ENCODE assay signal across 11 mouse cellular contexts in the genomic region with DNA sequence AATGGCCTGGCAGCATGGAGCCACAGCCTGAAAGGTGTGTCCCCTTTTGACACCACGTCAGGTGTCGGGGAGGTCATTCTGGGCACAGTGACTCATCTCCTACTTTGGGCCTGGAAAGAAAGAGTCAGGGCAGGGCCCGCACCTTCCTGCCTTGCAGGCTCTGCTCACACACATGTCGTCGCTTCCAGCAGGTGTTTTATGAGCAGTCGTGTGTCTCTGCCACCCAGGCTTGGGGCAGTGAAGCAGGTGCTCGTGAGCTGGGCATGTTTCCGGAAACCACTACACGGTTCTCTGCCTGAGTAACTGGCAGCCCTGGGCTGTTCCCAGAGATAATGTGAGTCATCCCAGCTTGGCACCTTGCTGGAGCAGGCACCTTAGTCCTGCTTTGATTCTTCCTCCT. TPM values are rescaled to one million over a fixed set of nuclear protein-coding genes. Genes with fewer than 3 reads are reported as not detected.
DNase-seq lines count a peak whose midpoint lies in the region; ATAC-seq and TF ChIP-seq lines count a peak whose summit lies in the region.
"Had no signal": no experiment of that assay in that cellular context is flagged by ENCODE, and none has a peak within 500 bp of the region (broad histone marks: within the 10 kb centered on the region; RNA-seq: fewer than 3 reads in every experiment).

No protein-coding gene starts in this region.

- no peaks in the 10 kb centered on the region for H3K9me3 ChIP-seq in kidney, embryonic 16.5 days (ENCODE audit: low read length)
- H3K9me3 ChIP-seq in CH12.LX (replicated peaks; ENCODE audit: low read length): no peaks in the 10 kb centered on the region
- H3K9me3 ChIP-seq in heart, postnatal 0 days (replicated peaks; ENCODE audit: control insufficient read depth, low read length): no peaks in the 10 kb centered on the region
- H3K9me3 ChIP-seq in kidney, embryonic 15.5 days (replicated peaks): no peaks in the 10 kb centered on the region
- no peaks in the 10 kb centered on the region for H3K9me3 ChIP-seq in forebrain, embryonic 13.5 days (replicated peaks)

- H3K4me3 ChIP-seq in kidney, embryonic 16.5 days (ENCODE audit: low read length): no peak overlapping the region
- H3K4me3 ChIP-seq in CH12.LX (replicated peaks in 1 of 3; ENCODE audit: low read depth in 2 of 3, low read length in 2 of 3, poor library complexity in 1 of 3): no peak overlapping the region
- no peak overlapping the region for H3K4me3 ChIP-seq in heart, postnatal 0 days (ENCODE audit: low read depth, low read length)
- no peak overlapping the region for H3K4me3 ChIP-seq in kidney, embryonic 15.5 days (replicated peaks)
- no peak overlapping the region for H3K4me3 ChIP-seq in forebrain, embryonic 13.5 days

- TF ChIP-seq CTCF in CH12.LX (conservative IDR thresholded peaks at IDR 0.05 in 1 of 2, IDR thresholded peaks at IDR 0.05 in 1 of 2; ENCODE audit: low read depth in 2 of 2, low read length in 2 of 2): no peak
- no peak for TF ChIP-seq CTCF in heart, postnatal 0 days (IDR thresholded peaks at IDR 0.05; ENCODE audit: low read depth)

- peaks cover 21% of the 10 kb centered on the region for H3K4me1 ChIP-seq in kidney, embryonic 16.5 days (ENCODE audit: insufficient read depth, low read length)
- H3K4me1 ChIP-seq in CH12.LX (ENCODE audit: control insufficient read depth in 1 of 2, insufficient read depth in 2 of 2): peaks cover 29 to 58% of the 10 kb centered on the region in 2 experiments
- peaks cover 25% of the 10 kb centered on the region for H3K4me1 ChIP-seq in heart, postnatal 0 days (ENCODE audit: control insufficient read depth, insufficient read depth)
- peaks cover 38% of the 10 kb centered on the region for H3K4me1 ChIP-seq in kidney, embryonic 15.5 days
- H3K4me1 ChIP-seq in forebrain, embryonic 13.5 days: peaks cover 16% of the 10 kb centered on the region

- no peaks in the 10 kb centered on the region for H3K36me3 ChIP-seq in kidney, embryonic 16.5 days (ENCODE audit: insufficient read depth, low read length)
- no peaks in the 10 kb centered on the region for H3K36me3 ChIP-seq in CH12.LX (replicated peaks in 1 of 2; ENCODE audit: control insufficient read depth in 1 of 2, insufficient read depth in 1 of 2, low read length in 1 of 2)
- H3K36me3 ChIP-seq in heart, postnatal 0 days (replicated peaks; ENCODE audit: control insufficient read depth, insufficient read depth, low read length): no peaks in the 10 kb centered on the region
- no peaks in the 10 kb centered on the region for H3K36me3 ChIP-seq in kidney, embryonic 15.5 days
- no peaks in the 10 kb centered on the region for H3K36me3 ChIP-seq in forebrain, embryonic 13.5 days (ENCODE audit: poor library complexity, severe bottlenecking)

- dilution Hi-C loops in CH12.LX (cut with MboI; ENCODE audit: extremely low pct_ligation_motif_present, extremely low pct_unique_long_range_greater_than_20kb, low sequenced_read_pairs): no loop called here

- TF ChIP-seq POLR2A in CH12.LX (IDR thresholded peaks at IDR 0.05; ENCODE audit: low read depth, low read length): no peak

- peak; percentile 19 for DNase-seq in kidney, postnatal 10 days
- DNase-seq in CH12.LX (ENCODE audit: extremely low read depth): peak; percentile 90
- no peak for DNase-seq in heart, postnatal 0 days (ENCODE audit: low spot score)
- peak; percentile 45 for DNase-seq in skeletal muscle tissue, adult 2 months (ENCODE audit: low read depth, low spot score)
- DNase-seq in urinary bladder, postnatal 36 days (ENCODE audit: low spot score in 2 of 2): no peak
- DNase-seq: right cerebral cortex, adult 18-20 months had no signal

- TF ChIP-seq RAD21 in CH12.LX (IDR thresholded peaks at IDR 0.05; ENCODE audit: low read depth, low read length): no peak; the same call in 1 of the 2 replicates

- H3K9ac ChIP-seq in kidney, embryonic 16.5 days (replicated peaks; ENCODE audit: low read length): no peak overlapping the region
- no peak overlapping the region for H3K9ac ChIP-seq in CH12.LX (ENCODE audit: insufficient read depth, low read depth)
- no peak overlapping the region for H3K9ac ChIP-seq in heart, postnatal 0 days (replicated peaks; ENCODE audit: low read depth, low read length)
- H3K9ac ChIP-seq in kidney, embryonic 15.5 days: no peak overlapping the region
- no peak overlapping the region for H3K9ac ChIP-seq in forebrain, embryonic 13.5 days
- H3K9ac ChIP-seq: liver, embryonic 14.5 days had no signal

- H3K27ac ChIP-seq in kidney, embryonic 16.5 days (ENCODE audit: low read length): no peak overlapping the region
- 0 out of 2 replicates have a peak overlapping the region, but pooled peaks have one; percentile 4 for H3K27ac ChIP-seq in CH12.LX (ENCODE audit: insufficient read depth, low read depth)
- H3K27ac ChIP-seq in heart, postnatal 0 days (ENCODE audit: low read depth): peak overlapping the region; percentile 52; the same call in 1 of the 2 replicates
- H3K27ac ChIP-seq in kidney, embryonic 15.5 days: no peak overlapping the region
- H3K27ac ChIP-seq in forebrain, embryonic 13.5 days: no peak overlapping the region
- H3K27ac ChIP-seq: liver, embryonic 14.5 days had no signal

- no peak for ATAC-seq in kidney, embryonic 16.5 days (ENCODE audit: low FRiP score, low TSS enrichment)
- ATAC-seq in heart, postnatal 0 days (ENCODE audit: insufficient read depth, low read depth): peak; percentile 34
- ATAC-seq in kidney, embryonic 15.5 days (replicated peaks; ENCODE audit: low FRiP score): no peak
- ATAC-seq in forebrain, embryonic 13.5 days: no peak

- in situ Hi-C loops in CH12.LX (cut with MboI; ENCODE audit: low pct_ligation_motif_present, low pct_unique_long_range_greater_than_20kb, low sequenced_read_pairs): no loop called here

- no peaks in the 10 kb centered on the region for H3K27me3 ChIP-seq in kidney, embryonic 16.5 days (ENCODE audit: insufficient read depth, low read length)
- peaks cover 1% of the 10 kb centered on the region for H3K27me3 ChIP-seq in CH12.LX (replicated peaks)
- no peaks in the 10 kb centered on the region for H3K27me3 ChIP-seq in heart, postnatal 0 days (ENCODE audit: control insufficient read depth, insufficient read depth, low read length)
- H3K27me3 ChIP-seq in kidney, embryonic 15.5 days: no peaks in the 10 kb centered on the region
- no peaks in the 10 kb centered on the region for H3K27me3 ChIP-seq in forebrain, embryonic 13.5 days

- TF ChIP-seq EP300 in CH12.LX (IDR thresholded peaks at IDR 0.05; ENCODE audit: low read length): peak; percentile 94
- no peak for TF ChIP-seq EP300 in heart, postnatal 0 days (IDR thresholded peaks at IDR 0.05; ENCODE audit: low read depth)

- H3K4me2 ChIP-seq in kidney, embryonic 16.5 days (replicated peaks; ENCODE audit: low read depth, low read length): no peak overlapping the region
- H3K4me2 ChIP-seq in CH12.LX (ENCODE audit: insufficient read depth, low read depth, poor library complexity, severe bottlenecking): peak overlapping the region; percentile 23; the same call in 1 of the 2 replicates
- H3K4me2 ChIP-seq in heart, postnatal 0 days (ENCODE audit: low read depth, low read length): no peak overlapping the region
- H3K4me2 ChIP-seq in kidney, embryonic 15.5 days: no peak overlapping the region
- no peak overlapping the region for H3K4me2 ChIP-seq in forebrain, embryonic 13.5 days

- H3K79me2 ChIP-seq in CH12.LX (replicated peaks; ENCODE audit: control insufficient read depth, extremely low read depth, insufficient read depth, poor library complexity, severe bottlenecking): peaks cover 13% of the 10 kb centered on the region

- WGBS in kidney, embryonic 16.5 days: 54% methylated on average over 9 of the region's 9 CpGs
- WGBS in heart, postnatal 0 days: 50% methylated on average over 9 of the region's 9 CpGs
- 57% methylated on average over 9 of the region's 9 CpGs for WGBS in kidney, embryonic 15.5 days
- WGBS in forebrain, embryonic 13.5 days: 91% methylated on average over 9 of the region's 9 CpGs

RNA-seq across cellular contexts. Expression of a gene that starts 3.6 kb away (rescaled TPM):
- 153 and 173 TPM in 2 replicates for polyA plus RNA-seq in kidney, embryonic 16.5 days (2015; fragmentation: Nextera tagmentation; extraction: Ambion mirVana)
- total RNA-seq in CH12.LX (2012; rRNA removed) (417 and 423 TPM in 2 replicates), CH12.LX (2014; rRNA removed) (135 and 141 TPM in 2 replicates)
- 219 and 264 TPM in 2 replicates for polyA plus RNA-seq in CH12.LX (2012; ENCODE audit: insufficient read length, low read depth)
- total RNA-seq in heart, postnatal 0 days (2014; rRNA removed; ENCODE audit: low replicate concordance): 72.8 and 75.9 TPM in 2 replicates
- 61.7 and 64.3 TPM in 2 replicates for polyA plus RNA-seq in heart, postnatal 0 days (2015; fragmentation: Nextera tagmentation; extraction: Ambion mirVana)
- 133 and 136 TPM in 2 replicates for polyA plus RNA-seq in kidney, embryonic 15.5 days (2015; fragmentation: Nextera tagmentation; extraction: Ambion mirVana)
- polyA plus RNA-seq in forebrain, embryonic 13.5 days (2015; fragmentation: Nextera tagmentation; extraction: Ambion mirVana): 69.9 and 73.2 TPM in 2 replicates

RNA-seq across cellular contexts. Expression of a gene that starts 8.0 kb away (rescaled TPM):
- 1.7 and 2.7 TPM in 2 replicates for polyA plus RNA-seq in kidney, embryonic 16.5 days (2015; fragmentation: Nextera tagmentation; extraction: Ambion mirVana)
- total RNA-seq in CH12.LX (2012; rRNA removed): not detected in 2 replicates
- total RNA-seq in CH12.LX (2014; rRNA removed): not detected in 2 replicates
- not detected in 2 replicates for polyA plus RNA-seq in CH12.LX (2012; ENCODE audit: insufficient read length, low read depth)
- 1.0 TPM in 1 of 2 replicates, not detected in the other for total RNA-seq in heart, postnatal 0 days (2014; rRNA removed; ENCODE audit: low replicate concordance)
- polyA plus RNA-seq in heart, postnatal 0 days (2015; fragmentation: Nextera tagmentation; extraction: Ambion mirVana): 0.73 and 0.74 TPM in 2 replicates
- 1.6 and 2.6 TPM in 2 replicates for polyA plus RNA-seq in kidney, embryonic 15.5 days (2015; fragmentation: Nextera tagmentation; extraction: Ambion mirVana)
- polyA plus RNA-seq in forebrain, embryonic 13.5 days (2015; fragmentation: Nextera tagmentation; extraction: Ambion mirVana): 0.96 and 1.2 TPM in 2 replicates
- total RNA-seq: layer of hippocampus, adult 18-20 months had no signal

RNA-seq across cellular contexts. Expression of a gene that starts 21.4 kb away (rescaled TPM):
- polyA plus RNA-seq in kidney, embryonic 16.5 days (2015; fragmentation: Nextera tagmentation; extraction: Ambion mirVana): 700 and 708 TPM in 2 replicates
- 699 and 716 TPM in 2 replicates for total RNA-seq in CH12.LX (2012; rRNA removed)
- 664 and 673 TPM in 2 replicates for total RNA-seq in CH12.LX (2014; rRNA removed)
- 251 and 338 TPM in 2 replicates for polyA plus RNA-seq in CH12.LX (2012; ENCODE audit: insufficient read length, low read depth)
- 761 and 1,121 TPM in 2 replicates for total RNA-seq in heart, postnatal 0 days (2014; rRNA removed; ENCODE audit: low replicate concordance)
- 2,030 and 2,121 TPM in 2 replicates for polyA plus RNA-seq in heart, postnatal 0 days (2015; fragmentation: Nextera tagmentation; extraction: Ambion mirVana)
- polyA plus RNA-seq in kidney, embryonic 15.5 days (2015; fragmentation: Nextera tagmentation; extraction: Ambion mirVana): 849 and 854 TPM in 2 replicates
- polyA plus RNA-seq in forebrain, embryonic 13.5 days (2015; fragmentation: Nextera tagmentation; extraction: Ambion mirVana): 740 and 832 TPM in 2 replicates

RNA-seq across cellular contexts. Expression of a gene that starts 26.9 kb away (rescaled TPM):
- polyA plus RNA-seq in kidney, embryonic 16.5 days (2015; fragmentation: Nextera tagmentation; extraction: Ambion mirVana): 132 and 137 TPM in 2 replicates
- total RNA-seq in CH12.LX (2012; rRNA removed) (44.6 and 45.2 TPM in 2 replicates), CH12.LX (2014; rRNA removed) (39.1 and 41.5 TPM in 2 replicates)
- polyA plus RNA-seq in CH12.LX (2012; ENCODE audit: insufficient read length, low read depth): 50.5 and 52.3 TPM in 2 replicates
- total RNA-seq in heart, postnatal 0 days (2014; rRNA removed; ENCODE audit: low replicate concordance): 30.1 and 36.0 TPM in 2 replicates
- 56.3 and 60.4 TPM in 2 replicates for polyA plus RNA-seq in heart, postnatal 0 days (2015; fragmentation: Nextera tagmentation; extraction: Ambion mirVana)
- polyA plus RNA-seq in kidney, embryonic 15.5 days (2015; fragmentation: Nextera tagmentation; extraction: Ambion mirVana): 112 and 130 TPM in 2 replicates
- polyA plus RNA-seq in forebrain, embryonic 13.5 days (2015; fragmentation: Nextera tagmentation; extraction: Ambion mirVana): 131 and 147 TPM in 2 replicates

RNA-seq across cellular contexts. Expression of a gene that starts 30.4 kb away (rescaled TPM):
- 113 and 115 TPM in 2 replicates for polyA plus RNA-seq in kidney, embryonic 16.5 days (2015; fragmentation: Nextera tagmentation; extraction: Ambion mirVana)
- total RNA-seq in CH12.LX (2012; rRNA removed): 90.3 and 123 TPM in 2 replicates
- total RNA-seq in CH12.LX (2014; rRNA removed): 187 TPM in 2 replicates
- polyA plus RNA-seq in CH12.LX (2012; ENCODE audit: insufficient read length, low read depth): 179 TPM in 2 replicates
- 83.5 and 118 TPM in 2 replicates for total RNA-seq in heart, postnatal 0 days (2014; rRNA removed; ENCODE audit: low replicate concordance)
- polyA plus RNA-seq in heart, postnatal 0 days (2015; fragmentation: Nextera tagmentation; extraction: Ambion mirVana): 144 and 155 TPM in 2 replicates
- polyA plus RNA-seq in kidney, embryonic 15.5 days (2015; fragmentation: Nextera tagmentation; extraction: Ambion mirVana): 109 and 110 TPM in 2 replicates
- 120 and 124 TPM in 2 replicates for polyA plus RNA-seq in forebrain, embryonic 13.5 days (2015; fragmentation: Nextera tagmentation; extraction: Ambion mirVana)

Comparison
In these comparisons a context has a peak if more than half of its experiments do, and no peak if none do; other contexts are left out.
1. DNase-seq: peak in kidney, postnatal 10 days (single experiment), CH12.LX (single experiment) and skeletal muscle tissue, adult 2 months (single experiment); none in heart, postnatal 0 days (single experiment) and urinary bladder, postnatal 36 days (0 of 2).
2. H3K27ac ChIP-seq: peak in CH12.LX (single experiment) and heart, postnatal 0 days (single experiment); none in kidney, embryonic 16.5 days (single experiment), kidney, embryonic 15.5 days (single experiment) and forebrain, embryonic 13.5 days (single experiment).